Mouse (Mus musculus) inflammation-experienced regulatory T-cells, adult 6 months (primary cell): ENCODE results near the gene Hba-a1. TPM values are rescaled to one million over a fixed set of nuclear protein-coding genes. Genes with fewer than 3 reads are reported as not detected.
A peak's percentile ranks its signal among the peaks of the same experiment; 100 is the strongest.
"Not testable (repeated sequence)": the region's sequence is repeated elsewhere in the genome, so short reads cannot be mapped to it uniquely, and the experiment has no call there.

Experiments used
- ATAC-seq: one replicate; pipeline ENCODE4 v1.8.0; 2017
- polyA plus RNA-seq, 3 experiments: library from polyadenylated mRNA; unstranded; fragments of 100-300 nt; shearing (Covaris generic); gene quantifications; one replicate each; pipeline ENCODE4 v1.2.1; 2017

The Hba-a1 gene
- polyA plus RNA-seq: 1 to 10 TPM; 3.7 to 7.5 (median 6.0) TPM

- not testable (repeated sequence) for ATAC-seq
Measured at GRCm38 (mm10) chr11:32283091-32283777, at the start of gene Hba-a1. Hba-a1 (plus strand) TSS chr11:32283511.

GRCm38 (mm10) chr11:32233895-32234294 is 49.4 kb upstream of the Hba-a1 start:
- no peak for ATAC-seq

GRCm38 (mm10) chr11:32234816-32235485 is 48.4 kb upstream of the Hba-a1 start:
- ATAC-seq: no peak

GRCm38 (mm10) chr11:32235646-32236045 is 47.7 kb upstream of the Hba-a1 start:
- ATAC-seq: no peak

- no peak for ATAC-seq
Measured at GRCm38 (mm10) chr11:32236132-32236531, 47.2 kb upstream of the Hba-a1 start.

- no peak for ATAC-seq
Measured at GRCm38 (mm10) chr11:32236712-32237410, 46.5 kb upstream of the Hba-a1 start.

- no peak for ATAC-seq
Measured at GRCm38 (mm10) chr11:32237411-32237795, 45.9 kb upstream of the Hba-a1 start.

GRCm38 (mm10) chr11:32238093-32238860 is 45.0 kb upstream of the Hba-a1 start:
- ATAC-seq: peak; percentile 88

- ATAC-seq: no peak
Measured at GRCm38 (mm10) chr11:32241391-32241790, 41.9 kb upstream of the Hba-a1 start.

GRCm38 (mm10) chr11:32242209-32242608 is 41.1 kb upstream of the Hba-a1 start:
- ATAC-seq: no peak

- ATAC-seq: no peak
Measured at GRCm38 (mm10) chr11:32243205-32243955, 39.9 kb upstream of the Hba-a1 start.

- ATAC-seq: no peak
Measured at GRCm38 (mm10) chr11:32244064-32244463, 39.2 kb upstream of the Hba-a1 start.

- no peak for ATAC-seq
Measured at GRCm38 (mm10) chr11:32244617-32245016, 38.7 kb upstream of the Hba-a1 start.

GRCm38 (mm10) chr11:32245614-32246013 is 37.7 kb upstream of the Hba-a1 start:
- no peak for ATAC-seq

- ATAC-seq: no peak
Measured at GRCm38 (mm10) chr11:32247068-32247467, 36.2 kb upstream of the Hba-a1 start.

GRCm38 (mm10) chr11:32248350-32248749 is 35.0 kb upstream of the Hba-a1 start:
- no peak for ATAC-seq

GRCm38 (mm10) chr11:32250880-32251763 is 32.2 kb upstream of the Hba-a1 start:
- no peak for ATAC-seq

- no peak for ATAC-seq
Measured at GRCm38 (mm10) chr11:32253121-32253520, 30.2 kb upstream of the Hba-a1 start.

GRCm38 (mm10) chr11:32256146-32256545 is 27.2 kb upstream of the Hba-a1 start:
- no peak for ATAC-seq

- no peak for ATAC-seq
Measured at GRCm38 (mm10) chr11:32256566-32256965, 26.7 kb upstream of the Hba-a1 start.
